Mouse (Mus musculus) B cell, adult 2 months (primary cell): ENCODE measurements around the gene Sag.
"Not testable (repeated sequence)": the region's sequence is repeated elsewhere in the genome, so short reads cannot be mapped to it uniquely, and the experiment has no call there.

ENCODE experiments used
- DNase-seq, 2 experiments: peaks; one replicate each; pipeline ENCODE4 v3.0.0; 2022

The Sag gene

GRCm38 (mm10) chr1:87825281-87825680, 21.8 kb downstream of the Sag start:
- DNase-seq: no peak

GRCm38 (mm10) chr1:87825991-87826390, 22.5 kb downstream of the Sag start:
- DNase-seq: no peak

GRCm38 (mm10) chr1:87826474-87826873, 23.0 kb downstream of the Sag start:
- DNase-seq: no peak

DNA sequence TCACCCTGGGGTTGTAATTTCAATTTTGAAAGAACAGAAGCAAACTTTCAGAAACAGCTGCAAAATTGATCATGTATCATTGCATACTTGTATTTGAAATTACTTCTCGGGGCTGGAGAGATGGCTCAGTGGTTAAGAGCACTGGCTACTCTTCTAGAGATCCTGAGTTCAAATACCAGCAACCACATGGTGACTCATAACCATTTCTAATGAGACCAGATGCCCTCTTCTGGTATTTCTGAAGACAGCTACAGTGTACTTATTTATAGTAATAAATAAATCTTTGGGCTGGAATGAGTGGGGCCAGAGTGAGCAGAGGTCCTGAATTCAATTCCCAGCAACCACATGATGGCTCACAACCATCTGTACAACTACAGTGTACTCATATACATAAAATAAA, 24.0 kb downstream of the Sag start:
- DNase-seq: not testable (repeated sequence)

DNA sequence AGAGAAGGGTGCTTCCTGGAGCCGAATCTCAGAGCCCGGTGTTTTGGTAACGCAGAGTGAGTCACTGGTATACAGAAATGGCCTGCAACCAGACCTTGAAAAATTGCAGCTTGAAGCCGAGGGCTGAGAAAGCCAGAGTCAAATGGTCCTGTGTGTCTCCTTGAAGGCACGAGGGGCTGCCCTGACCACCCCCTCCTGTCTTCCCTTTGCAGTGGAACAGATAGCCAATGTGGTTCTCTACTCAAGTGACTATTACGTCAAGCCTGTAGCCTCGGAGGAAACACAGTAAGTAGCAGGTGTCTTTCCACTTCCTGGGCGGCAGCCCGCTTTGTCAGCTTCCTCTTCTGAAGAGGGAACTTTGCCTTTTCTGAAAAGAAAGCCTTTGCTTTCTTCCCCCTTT, 24.7 kb downstream of the Sag start:
- DNase-seq: peak; percentile 84 to 87

- DNase-seq: peak; percentile 36 to 38
Measured at GRCm38 (mm10) chr1:87828926-87829580, 25.6 kb downstream of the Sag start.

DNA sequence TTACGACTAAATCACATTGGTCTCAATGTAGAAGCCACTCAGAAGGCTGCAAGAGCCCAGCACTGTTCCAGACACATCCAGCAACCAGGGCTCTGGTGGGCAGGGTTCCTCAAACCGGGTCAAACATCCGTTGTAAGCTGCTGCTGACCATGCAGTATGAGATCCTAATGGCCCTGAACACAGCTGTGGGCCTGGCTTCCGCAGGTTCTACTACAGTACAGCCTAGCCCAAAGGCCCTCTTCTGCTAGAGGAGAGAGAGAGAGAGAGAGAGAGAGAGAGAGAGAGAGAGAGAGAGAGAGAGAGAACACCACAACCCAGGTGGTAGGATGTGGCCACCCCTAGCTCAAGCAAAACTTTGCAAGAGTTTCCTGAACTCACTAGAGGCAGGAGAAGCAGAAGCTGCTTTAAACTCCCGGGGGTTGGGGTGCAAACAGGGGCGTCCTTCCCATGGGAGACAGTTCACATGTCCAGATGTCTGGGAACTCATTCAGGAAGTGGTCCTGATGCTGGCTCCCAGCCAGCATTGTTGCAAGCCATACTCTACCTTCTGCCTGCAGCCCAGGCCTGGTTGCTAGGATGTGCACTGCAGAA, 26.2 kb downstream of the Sag start:
- DNase-seq: peak; percentile 50 to 54

GRCm38 (mm10) chr1:87836453-87836852, 33.0 kb downstream of the Sag start:
- DNase-seq: no peak

GRCm38 (mm10) chr1:87837018-87837417, 33.5 kb downstream of the Sag start:
- DNase-seq: no peak

DNA sequence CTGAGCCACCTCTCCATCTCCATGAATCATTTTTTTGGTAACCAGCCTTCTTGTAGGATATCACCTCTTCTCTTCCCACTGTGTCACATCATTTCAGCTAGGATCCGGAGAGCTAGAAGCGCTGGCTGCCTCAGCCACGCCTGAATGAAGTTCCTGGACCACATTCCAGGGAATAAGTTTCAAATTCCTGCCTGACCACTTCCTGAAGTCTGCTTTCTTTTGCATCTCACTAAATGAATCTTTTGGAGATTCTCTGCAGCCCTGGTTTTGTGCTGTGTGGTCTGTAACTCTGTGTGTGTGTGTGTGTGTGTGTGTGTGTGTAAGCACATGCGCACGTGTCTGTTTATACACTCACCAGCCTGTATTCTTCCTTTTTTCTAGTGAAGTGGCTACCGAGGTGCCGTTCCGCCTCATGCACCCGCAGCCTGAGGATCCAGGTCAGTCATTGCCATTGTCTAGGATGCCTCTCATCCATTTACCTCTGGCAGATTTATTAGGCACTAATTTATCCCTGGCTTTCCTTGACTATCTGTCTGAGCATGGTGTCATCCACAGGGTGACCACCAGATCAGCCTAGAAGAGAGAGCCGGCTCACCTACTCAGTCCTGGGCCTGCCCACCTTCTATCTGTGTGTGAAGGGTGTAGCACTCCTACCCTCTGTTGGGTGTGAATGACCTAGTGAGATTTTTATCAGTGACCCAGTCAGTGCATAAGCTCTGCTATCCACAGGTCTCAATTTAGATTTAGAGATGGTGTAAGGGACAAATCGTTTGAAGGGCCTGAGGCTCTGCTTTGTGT, 37.1 kb downstream of the Sag start:
- DNase-seq: peak in 1 of 2 experiments; percentile 43

DNA sequence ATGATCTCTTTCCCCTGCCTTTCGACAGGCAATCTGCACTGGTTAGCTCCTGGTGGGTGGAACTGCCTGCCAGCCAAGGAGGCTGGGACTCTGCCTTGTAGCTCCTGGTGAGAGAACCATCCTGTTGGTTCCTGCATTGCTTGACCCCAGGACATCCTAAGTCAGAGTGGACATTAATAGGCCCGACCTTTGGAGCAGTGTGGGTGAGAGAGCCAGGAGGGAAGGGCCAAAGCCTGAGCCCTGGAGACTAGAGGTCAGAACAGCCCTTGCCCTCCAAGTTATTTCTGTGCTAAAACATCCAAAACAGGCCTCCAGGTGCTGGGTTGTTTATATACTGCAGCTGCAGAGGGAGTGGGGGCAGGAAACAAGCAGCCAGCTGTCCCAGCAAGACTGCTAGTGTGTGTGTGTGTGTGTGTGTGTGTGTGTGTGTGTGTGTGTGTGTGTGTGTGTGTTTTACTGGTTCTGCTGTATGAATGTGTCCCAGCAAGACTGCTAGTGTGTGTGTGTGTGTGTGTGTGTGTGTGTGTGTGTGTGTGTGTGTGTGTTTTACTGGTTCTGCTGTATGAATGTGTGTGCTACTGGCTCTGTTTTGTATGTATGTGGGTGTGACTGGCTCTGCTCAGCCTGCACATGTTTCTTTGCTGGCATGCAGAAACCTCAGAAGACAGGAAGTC, 43.5 kb downstream of the Sag start:
- peak; percentile 77 for DNase-seq

GRCm38 (mm10) chr1:87847475-87848168, 44.1 kb downstream of the Sag start:
- no peak for DNase-seq

DNA sequence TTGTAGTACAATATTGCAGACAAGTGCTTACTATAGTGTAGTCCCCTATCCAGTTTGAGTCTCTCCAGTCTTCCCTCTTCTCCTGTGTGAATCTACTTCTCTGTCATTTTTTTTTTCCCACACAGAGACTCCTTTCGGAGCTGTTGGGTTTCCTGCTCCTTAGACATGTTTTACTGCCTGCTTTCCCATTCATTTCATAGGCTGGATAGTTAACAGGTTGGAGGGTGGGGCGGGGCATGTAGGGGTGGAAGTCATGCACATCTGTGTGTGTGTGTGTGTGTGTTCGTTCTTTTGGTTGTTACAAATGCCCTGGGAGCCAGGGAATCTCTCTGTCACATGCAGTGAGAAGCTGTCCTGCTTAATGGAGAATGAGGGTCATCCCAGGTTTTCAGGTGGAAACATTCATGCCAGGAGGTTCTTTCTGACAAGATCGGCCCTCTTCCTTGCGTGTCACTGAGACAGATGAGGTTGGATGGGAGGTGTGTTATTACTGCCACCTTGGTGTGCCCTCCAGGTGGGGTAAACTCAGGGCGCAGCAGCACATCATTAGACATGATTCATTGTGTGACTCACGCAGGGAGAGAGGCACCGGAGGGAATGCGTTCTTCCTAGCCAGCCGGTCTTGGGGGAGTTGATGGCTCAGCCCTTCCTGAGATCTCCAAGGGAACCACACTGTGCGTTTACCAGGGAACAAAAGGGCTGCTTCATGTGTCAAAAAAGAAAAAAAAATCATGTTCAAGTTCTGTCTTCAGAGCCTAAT, 44.9 kb downstream of the Sag start:
- peak; percentile 37 to 39 for DNase-seq

- DNase-seq: peak; percentile 65 to 75
Measured at GRCm38 (mm10) chr1:87849278-87849677, 45.8 kb downstream of the Sag start.

GRCm38 (mm10) chr1:87851344-87851743, 47.9 kb downstream of the Sag start:
- no peak for DNase-seq

DNA sequence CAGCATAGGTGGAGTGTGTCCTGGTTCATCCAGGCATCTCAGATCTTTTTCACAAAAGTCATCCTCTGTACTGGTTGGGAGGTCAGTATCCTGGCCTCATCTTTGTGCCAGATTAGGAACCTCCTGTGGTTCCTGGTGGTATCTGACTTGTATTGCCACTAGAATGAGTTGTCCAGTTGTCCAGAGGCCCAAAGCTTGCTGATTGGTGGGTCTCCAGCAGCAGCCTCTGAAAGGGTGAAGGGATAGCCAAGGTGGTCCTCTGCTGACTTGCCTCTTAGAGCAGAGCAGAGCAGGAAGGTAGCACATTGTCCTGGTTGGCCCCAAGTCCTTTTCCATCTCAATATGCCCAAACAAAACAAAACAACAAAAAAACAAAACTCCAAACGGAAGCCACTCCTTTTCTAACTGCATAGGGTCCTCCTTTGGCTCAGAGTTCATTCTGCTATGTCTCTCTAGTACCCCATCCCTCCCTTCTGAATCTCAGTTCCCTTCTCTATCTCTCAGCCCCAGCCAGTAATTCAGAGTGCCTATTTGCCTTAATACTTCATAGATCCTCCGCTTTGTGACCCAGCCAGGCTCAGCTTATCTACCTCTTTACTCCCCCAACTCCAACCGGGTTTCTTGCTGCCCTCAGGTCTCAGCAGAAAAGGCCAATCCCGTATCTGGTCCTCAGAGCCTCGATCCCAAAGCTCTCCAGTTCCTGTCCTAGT, 48.8 kb downstream of the Sag start:
- DNase-seq: peak; percentile 41 to 43

- DNase-seq: peak; percentile 81 to 87
Measured at GRCm38 (mm10) chr1:87852892-87853600, 49.6 kb downstream of the Sag start, which contains the start of gene Dgkd. Gene Dgkd, plus strand, starts transcription at chr1:87853287.

DNA sequence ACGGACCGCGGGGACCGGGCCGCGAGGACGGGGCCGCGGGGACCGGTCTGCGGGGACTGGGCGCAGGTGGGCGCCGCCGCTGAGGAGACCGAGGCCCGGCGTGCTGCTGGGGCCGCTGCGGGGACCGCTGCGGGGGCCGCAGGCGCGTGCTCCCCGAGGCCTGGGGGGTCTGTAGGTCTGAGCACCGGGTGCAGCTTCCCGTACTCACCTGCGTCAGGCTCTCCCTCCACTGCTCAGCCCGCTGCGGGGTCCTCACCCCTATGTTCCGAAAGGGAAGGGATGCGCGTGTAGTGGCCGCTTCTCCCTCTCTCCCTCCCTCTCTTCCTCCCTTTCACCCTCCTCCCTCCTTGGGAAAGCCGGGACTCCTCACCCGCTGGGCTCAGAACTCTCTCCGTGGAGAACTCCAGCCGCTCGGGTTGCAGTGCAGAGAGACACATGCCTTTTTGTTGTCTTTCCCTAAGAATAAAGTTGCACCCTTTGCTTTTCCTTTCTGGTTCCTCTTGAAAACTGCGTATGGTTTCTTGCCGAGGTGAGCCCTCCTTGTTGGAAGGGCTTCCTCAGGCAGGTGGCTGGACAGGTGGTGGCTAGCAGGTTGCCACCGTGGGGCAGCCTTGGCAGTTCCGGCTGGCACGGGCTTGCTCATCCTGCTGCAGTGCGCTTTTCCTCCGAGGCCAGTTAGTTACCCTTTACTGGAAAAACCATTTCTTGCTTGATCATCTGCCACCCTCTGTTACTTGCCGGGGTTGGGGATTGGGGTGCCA, 50.3 kb downstream of the Sag start:
- DNase-seq: peak; percentile 54 to 58

GRCm38 (mm10) chr1:87854411-87854810, 50.9 kb downstream of the Sag start:
- peak; percentile 40 to 41 for DNase-seq

GRCm38 (mm10) chr1:87854851-87855251, 51.4 kb downstream of the Sag start:
- DNase-seq: peak; percentile 42 to 53
